Mouse (Mus musculus): ENCODE results near the gene Scaf8. TPM values are rescaled to one million over a fixed set of nuclear protein-coding genes. Genes with fewer than 3 reads are reported as not detected.

Gene Scaf8
- total and polyA plus RNA-seq, 3 experiments: 23.9 to 47.3 (median 30.7) TPM

DNA sequence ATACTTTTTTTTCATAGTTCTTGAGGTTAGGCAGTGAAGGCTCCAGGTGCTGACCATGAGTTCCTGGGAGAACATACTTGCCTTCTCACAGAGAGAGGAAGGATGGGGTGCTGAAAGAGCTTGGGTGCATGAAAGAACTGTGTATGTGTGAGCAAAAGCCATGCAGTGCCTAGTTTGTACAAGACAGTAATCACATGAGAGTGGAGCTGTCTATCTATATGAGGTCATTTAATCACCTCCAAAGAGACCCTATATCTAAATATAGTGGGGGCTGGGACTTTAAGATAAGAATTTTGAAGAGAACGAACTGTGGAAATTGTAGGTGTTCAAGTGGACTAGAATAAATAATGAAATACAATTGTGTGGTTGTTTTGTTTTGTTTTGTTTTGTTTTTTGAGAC lies 25.3 kb downstream of the Scaf8 start:
- no peaks in the 10 kb centered on the region for H3K27me3 ChIP-seq (replicated peaks)
- no peak overlapping the region for H3K9ac ChIP-seq (ENCODE audit: insufficient read depth, low read depth)
- in situ Hi-C loops (cut with MboI; ENCODE audit: low pct_ligation_motif_present, low pct_unique_long_range_greater_than_20kb, low sequenced_read_pairs) (no loop called here), dilution Hi-C loops (cut with MboI; ENCODE audit: extremely low pct_ligation_motif_present, extremely low pct_unique_long_range_greater_than_20kb, low sequenced_read_pairs) (no loop called here)
- peaks cover 14 to 62% of the 10 kb centered on the region in 2 experiments for H3K4me1 ChIP-seq (ENCODE audit: control insufficient read depth in 1 of 2, insufficient read depth in 2 of 2)
- H3K79me2 ChIP-seq (replicated peaks; ENCODE audit: control insufficient read depth, extremely low read depth, insufficient read depth, poor library complexity, severe bottlenecking): peaks cover 69% of the 10 kb centered on the region
- H3K36me3 ChIP-seq (replicated peaks in 1 of 2; ENCODE audit: control insufficient read depth in 1 of 2, insufficient read depth in 1 of 2, low read length in 1 of 2): peaks cover 9 to 50% of the 10 kb centered on the region in 2 experiments
- H3K9me3 ChIP-seq (replicated peaks; ENCODE audit: low read length): no peaks in the 10 kb centered on the region
- DNase-seq (ENCODE audit: extremely low read depth): no peak
- H3K4me2 ChIP-seq (ENCODE audit: insufficient read depth, low read depth, poor library complexity, severe bottlenecking): no peak overlapping the region
- no peak overlapping the region for H3K4me3 ChIP-seq (replicated peaks in 1 of 3; ENCODE audit: low read depth in 2 of 3, low read length in 2 of 3, poor library complexity in 1 of 3)
- TF ChIP-seq ZNF384 (IDR thresholded peaks at IDR 0.05; ENCODE audit: low read depth, low read length) (no peak), TCF12 (IDR thresholded peaks at IDR 0.05; ENCODE audit: low read depth, low read length) (no peak), CTCF (conservative IDR thresholded peaks at IDR 0.05 in 1 of 2, IDR thresholded peaks at IDR 0.05 in 1 of 2; ENCODE audit: low read depth in 2 of 2, low read length in 2 of 2) (no peak), ZC3H11A (IDR thresholded peaks at IDR 0.05; ENCODE audit: low read depth, low read length) (no peak), MAX (IDR thresholded peaks at IDR 0.05; ENCODE audit: low read length) (no peak), TBP (conservative IDR thresholded peaks at IDR 0.05; ENCODE audit: low read depth, low read length) (no peak), MAFK (IDR thresholded peaks at IDR 0.05; ENCODE audit: insufficient replicate concordance, low read length) (no peak), SIN3A (IDR thresholded peaks at IDR 0.05; ENCODE audit: low read length) (no peak), IRF4 (IDR thresholded peaks at IDR 0.05; ENCODE audit: low read depth, low read length) (no peak), CHD2 (IDR thresholded peaks at IDR 0.05; ENCODE audit: low read length) (no peak), CHD1 (IDR thresholded peaks at IDR 0.05; ENCODE audit: low read depth, low read length) (no peak), ETS1 (conservative IDR thresholded peaks at IDR 0.05; ENCODE audit: low read depth, low read length) (no peak), MAZ (IDR thresholded peaks at IDR 0.05; ENCODE audit: low read depth, low read length) (no peak), UBTF (IDR thresholded peaks at IDR 0.05; ENCODE audit: low read depth, low read length) (no peak), NELFE (IDR thresholded peaks at IDR 0.05; ENCODE audit: low read depth, low read length) (no peak), RCOR1 (conservative IDR thresholded peaks at IDR 0.05; ENCODE audit: low read depth, low read length) (no peak), SMC3 (IDR thresholded peaks at IDR 0.05; ENCODE audit: low read depth, low read length) (no peak), GABPA (IDR thresholded peaks at IDR 0.05; ENCODE audit: insufficient replicate concordance, low read depth, low read length) (no peak), BHLHE40 (IDR thresholded peaks at IDR 0.05; ENCODE audit: low read depth, low read length) (no peak), RAD21 (IDR thresholded peaks at IDR 0.05; ENCODE audit: low read depth, low read length) (no peak)
- no peak overlapping the region for H3K27ac ChIP-seq (ENCODE audit: insufficient read depth, low read depth)

DNA sequence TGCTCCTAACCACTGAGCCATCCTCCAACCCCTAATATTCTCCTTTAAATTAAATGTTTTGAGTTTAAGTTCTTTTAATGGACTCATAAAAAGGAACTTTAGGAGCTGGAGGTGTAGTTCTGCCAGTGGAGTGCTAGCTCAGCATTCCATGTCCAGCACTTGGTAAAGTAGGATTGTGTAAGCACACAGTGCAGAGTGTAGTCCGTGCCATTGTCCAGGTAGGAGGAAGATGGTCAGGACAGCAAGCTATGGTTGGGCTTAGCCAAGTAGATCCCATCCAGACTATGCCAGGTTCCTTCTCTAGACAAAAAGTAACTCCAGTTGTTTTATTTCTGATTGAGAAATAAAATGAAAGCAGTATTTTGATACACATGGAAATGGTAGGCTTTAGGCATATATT lies 34.1 kb downstream of the Scaf8 start:
- Histone ChIP-seq H3K79me2 (replicated peaks; ENCODE audit: control insufficient read depth, extremely low read depth, insufficient read depth, poor library complexity, severe bottlenecking) (peaks cover 21% of the 10 kb centered on the region), H3K27ac (ENCODE audit: insufficient read depth, low read depth) (no peak overlapping the region), H3K27me3 (replicated peaks) (no peaks in the 10 kb centered on the region), H3K4me1 (ENCODE audit: control insufficient read depth in 1 of 2, insufficient read depth in 2 of 2) (peaks cover 5 to 16% of the 10 kb centered on the region in 2 experiments; a peak in 3 of 4 replicates), H3K4me3 (replicated peaks in 1 of 3; ENCODE audit: low read depth in 2 of 3, low read length in 2 of 3, poor library complexity in 1 of 3) (no peak overlapping the region), H3K9me3 (replicated peaks; ENCODE audit: low read length) (no peaks in the 10 kb centered on the region), H3K36me3 (replicated peaks in 1 of 2; ENCODE audit: control insufficient read depth in 1 of 2, insufficient read depth in 1 of 2, low read length in 1 of 2) (peaks cover 16 to 65% of the 10 kb centered on the region in 2 experiments), H3K4me2 (ENCODE audit: insufficient read depth, low read depth, poor library complexity, severe bottlenecking) (no peak overlapping the region), H3K9ac (ENCODE audit: insufficient read depth, low read depth) (no peak overlapping the region)
- DNase-seq (ENCODE audit: extremely low read depth): no peak
- TF ChIP-seq MXI1 (IDR thresholded peaks at IDR 0.05; ENCODE audit: low read depth, low read length) (no peak), PAX5 (IDR thresholded peaks at IDR 0.05; ENCODE audit: low read length) (no peak), MEF2A (IDR thresholded peaks at IDR 0.05; ENCODE audit: borderline replicate concordance, low read depth, low read length) (no peak), NELFE (IDR thresholded peaks at IDR 0.05; ENCODE audit: low read depth, low read length) (no peak), USF2 (conservative IDR thresholded peaks at IDR 0.05; ENCODE audit: low read depth, low read length) (no peak)
- dilution Hi-C loops (cut with MboI; ENCODE audit: extremely low pct_ligation_motif_present, extremely low pct_unique_long_range_greater_than_20kb, low sequenced_read_pairs): no loop called here
- in situ Hi-C loops (cut with MboI; ENCODE audit: low pct_ligation_motif_present, low pct_unique_long_range_greater_than_20kb, low sequenced_read_pairs): no loop called here
